Comparison of ENCODE assay signal across 9 mouse cellular contexts in genomic region chr9:32020942-32021731, GRCm38 (mm10).
A peak's percentile ranks its signal among the peaks of the same experiment; 100 is the strongest.
DNase-seq lines count a peak whose midpoint lies in the region; ATAC-seq and TF ChIP-seq lines count a peak whose summit lies in the region.
"Had no signal": no experiment of that assay in that cellular context is flagged by ENCODE, and none has a peak within 500 bp of the region (broad histone marks: within the 10 kb centered on the region; RNA-seq: fewer than 3 reads in every experiment).

No protein-coding gene starts in this region.

- H3K79me2 ChIP-seq in liver, adult 2 months (ENCODE audit: control insufficient read depth, insufficient read depth, low read length): no peaks in the 10 kb centered on the region

- intact Hi-C loops in left cerebral cortex, postnatal 36 days (cut with DNase I): no loop called here

- ATAC-seq in liver, embryonic 12.5 days: no peak
- ATAC-seq in heart, embryonic 13.5 days (ENCODE audit: extremely low read depth, insufficient number of reproducible peaks, low FRiP score, low TSS enrichment): no peak

- peak; percentile 45 to 82 for DNase-seq in adrenal gland, adult (ENCODE audit: inconsistent age in 2 of 2, low spot score in 1 of 2)
- DNase-seq in adrenal gland, postnatal 10 days: no peak
- DNase-seq in liver, adult 2 months (ENCODE audit: extremely low read depth, low read depth, low spot score): peak; percentile 84
- DNase-seq in lung, postnatal 36 days: peak; percentile 43
- DNase-seq in cerebellum, postnatal 10 days: no peak
- no peak for DNase-seq in left cerebral cortex, postnatal 36 days (ENCODE audit: low spot score in 2 of 2)

- peaks cover 5% of the 10 kb centered on the region for H3K4me1 ChIP-seq in liver, adult 2 months (ENCODE audit: control insufficient read depth, insufficient read depth, low read length)
- H3K4me1 ChIP-seq in liver, embryonic 12.5 days: no peaks in the 10 kb centered on the region
- H3K4me1 ChIP-seq in heart, embryonic 13.5 days: peaks cover 44% of the 10 kb centered on the region

- H3K36me3 ChIP-seq in liver, adult 2 months (ENCODE audit: control insufficient read depth, insufficient read depth, low read length): no peaks in the 10 kb centered on the region
- no peaks in the 10 kb centered on the region for H3K36me3 ChIP-seq in liver, embryonic 12.5 days
- H3K36me3 ChIP-seq in heart, embryonic 13.5 days: no peaks in the 10 kb centered on the region

- H3K4me2 ChIP-seq in liver, embryonic 12.5 days: no peak overlapping the region
- H3K4me2 ChIP-seq in heart, embryonic 13.5 days: no peak overlapping the region

- no peaks in the 10 kb centered on the region for H3K27me3 ChIP-seq in liver, adult 2 months (ENCODE audit: control insufficient read depth, insufficient read depth, low read length)
- H3K27me3 ChIP-seq in liver, embryonic 12.5 days (replicated peaks): no peaks in the 10 kb centered on the region
- H3K27me3 ChIP-seq in heart, embryonic 13.5 days (replicated peaks): no peaks in the 10 kb centered on the region

- 32% methylated on average over 13 of the region's 13 CpGs for WGBS in liver, adult 2 months
- 51% methylated on average over 13 of the region's 13 CpGs for WGBS in liver, embryonic 12.5 days (ENCODE audit: insufficient replicate concordance)
- 28% methylated on average over 13 of the region's 13 CpGs for WGBS in heart, embryonic 13.5 days

- peak overlapping the region; percentile 44; the same call in 1 of the 2 replicates for H3K9ac ChIP-seq in liver, adult 2 months (ENCODE audit: low read depth, low read length)
- H3K9ac ChIP-seq in liver, embryonic 12.5 days: no peak overlapping the region
- no peak overlapping the region; the same call in 1 of the 2 replicates for H3K9ac ChIP-seq in heart, embryonic 13.5 days

- no peak for TF ChIP-seq POLR2A in liver, adult 2 months (IDR thresholded peaks at IDR 0.05; ENCODE audit: extremely low read depth, insufficient read depth, low read length)

- TF ChIP-seq CTCF in liver, adult 2 months (IDR thresholded peaks at IDR 0.05; ENCODE audit: low read depth, low read length): no peak

- peak overlapping the region; percentile 63 for H3K27ac ChIP-seq in liver, adult 2 months (replicated peaks; ENCODE audit: insufficient read depth, low read depth, low read length)
- H3K27ac ChIP-seq in liver, embryonic 12.5 days: no peak overlapping the region
- peak overlapping the region; percentile 40 for H3K27ac ChIP-seq in heart, embryonic 13.5 days (replicated peaks)

- no peak overlapping the region for H3K4me3 ChIP-seq in liver, adult 2 months (ENCODE audit: insufficient read depth, low read depth, low read length)
- no peak overlapping the region for H3K4me3 ChIP-seq in liver, embryonic 12.5 days
- no peak overlapping the region for H3K4me3 ChIP-seq in heart, embryonic 13.5 days
- H3K4me3 ChIP-seq: erythroblast, embryonic 14.5 days had no signal

- no peaks in the 10 kb centered on the region for H3K9me3 ChIP-seq in liver, embryonic 12.5 days (replicated peaks)
- no peaks in the 10 kb centered on the region for H3K9me3 ChIP-seq in heart, embryonic 13.5 days

Comparison
In these comparisons a context has a peak if more than half of its experiments do, and no peak if none do; other contexts are left out.
1. DNase-seq: peak in adrenal gland, adult (2 of 2), liver, adult 2 months (single experiment) and lung, postnatal 36 days (single experiment); none in adrenal gland, postnatal 10 days (single experiment), cerebellum, postnatal 10 days (0 of 2) and left cerebral cortex, postnatal 36 days (0 of 2).